Mouse (Mus musculus): ENCODE measurements around the gene Gnaz.

- TF ChIP-seq CTCF (IDR thresholded peaks at IDR 0.05; ENCODE audit: low read depth) = no peak
- TF ChIP-seq EP300 (IDR thresholded peaks at IDR 0.05; ENCODE audit: low read depth) = no peak
Measured at GRCm38 (mm10) chr10:75032395-75032794, 65.4 kb downstream of the Gnaz start, which contains the start of gene Rsph14.

All from liver, embryonic 14.5 days (tissue).